Mouse (Mus musculus) G1E-ER4 (cell line): Measurements from ENCODE around the gene Dhdds. TPM values are rescaled to one million over a fixed set of nuclear protein-coding genes. Genes with fewer than 3 reads are reported as not detected.

ENCODE experiments used
- GATA1 ChIP-seq: IDR thresholded peaks from one replicate; pipeline ENCODE4 v1.8.0; 2012; ENCODE audit warnings: low read length, inconsistent platforms
- polyA plus RNA-seq: library from polyadenylated mRNA; stranded (reverse); fragments of >175 nt; gene quantifications from 2 replicates; pipeline ENCODE4 v1.2.3, GENCODE M21; 2012

Gene Dhdds
- polyA plus RNA-seq, 1 experiment: 27.2 TPM

DNA sequence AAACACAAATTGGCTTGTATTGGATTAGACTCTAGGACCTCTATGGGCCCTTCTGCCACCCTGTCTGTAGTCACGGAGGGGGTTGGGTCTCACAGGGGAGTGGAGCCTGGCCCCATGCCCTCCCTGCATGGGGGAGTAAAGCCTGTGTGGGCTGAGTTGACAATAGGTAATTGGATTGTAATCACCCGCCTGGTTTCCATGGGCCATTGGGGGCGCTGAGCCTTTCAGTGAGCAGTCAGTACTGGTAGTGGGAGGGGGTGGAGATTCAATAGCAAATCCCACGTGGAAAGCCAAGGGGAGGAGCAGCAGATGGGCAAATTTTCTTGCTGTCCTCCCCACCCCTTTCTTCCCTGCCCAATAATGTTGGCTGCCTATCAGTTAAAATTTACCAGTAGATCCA lies 30.5 kb downstream of the Dhdds start:
- TF ChIP-seq GATA1: no peak

DNA sequence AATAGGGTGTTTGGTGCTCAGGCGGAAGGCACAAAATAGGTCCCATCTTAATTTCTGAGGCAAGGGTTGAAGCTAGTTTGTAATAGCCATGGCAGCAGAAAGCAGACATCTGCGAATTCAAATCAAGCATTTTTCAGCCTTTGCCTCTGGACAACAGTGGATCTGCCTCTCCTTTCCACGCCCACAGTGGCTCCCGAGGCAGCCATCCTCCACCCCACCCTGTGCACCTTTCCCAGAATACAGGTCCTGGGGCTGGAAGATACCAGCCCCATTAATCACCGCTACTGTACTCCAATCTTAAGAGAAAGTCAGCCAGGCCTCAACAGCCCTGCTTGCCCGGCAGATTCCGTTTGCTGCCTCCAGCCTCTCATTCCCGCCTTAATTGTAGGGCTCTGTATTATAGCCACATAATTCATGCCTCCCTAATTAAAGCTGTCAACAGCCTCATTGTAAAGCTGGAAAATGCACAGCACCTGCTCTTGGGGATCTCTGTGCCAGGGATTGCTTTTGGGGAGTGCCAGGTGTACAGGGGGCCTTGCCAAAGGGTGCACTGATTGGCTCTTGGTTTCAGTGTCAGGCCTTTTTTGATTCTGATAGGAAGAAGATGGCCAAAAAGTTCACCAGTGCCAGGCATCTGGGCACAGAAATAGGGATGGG lies 31.5 kb downstream of the Dhdds start:
- TF ChIP-seq GATA1: no peak

DNA sequence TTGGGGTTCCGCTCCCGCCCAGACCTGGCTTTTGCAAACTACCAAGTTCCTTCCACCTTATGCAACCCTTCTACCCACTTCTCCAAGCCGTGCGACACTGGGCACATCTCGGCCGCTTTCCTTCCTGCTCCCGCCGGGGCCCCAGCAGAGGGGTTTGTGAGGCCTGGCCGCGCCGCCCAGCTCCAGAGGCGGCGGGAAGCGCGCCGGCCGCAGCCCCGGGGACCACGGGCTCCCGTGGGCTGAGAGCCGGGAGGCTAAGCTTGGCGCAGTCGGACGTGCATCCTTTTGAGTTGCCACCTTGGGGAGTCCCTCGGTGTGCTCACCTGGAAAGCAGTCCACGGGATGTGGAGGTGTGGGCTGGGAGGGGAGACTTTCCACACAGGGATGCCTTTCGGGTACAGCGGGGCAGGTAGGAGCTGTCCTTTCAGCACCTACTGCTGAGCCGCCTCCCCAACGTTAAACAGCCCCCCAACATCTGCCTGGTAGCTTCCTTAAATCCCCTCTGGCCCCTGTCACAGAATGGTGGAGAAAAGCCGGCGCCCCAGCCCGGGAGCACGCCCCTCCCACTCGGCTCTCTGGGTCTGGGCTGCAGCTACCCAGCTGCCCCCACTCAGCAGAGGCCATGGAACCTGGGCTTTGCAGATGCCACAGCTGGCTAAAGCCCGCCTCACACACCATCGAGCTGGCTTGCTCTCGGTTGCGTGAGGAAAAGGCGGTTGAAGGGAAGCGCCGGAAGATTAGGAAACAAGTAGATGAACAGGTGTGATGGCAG lies 32.4 kb downstream of the Dhdds start, which contains the start of gene Hmgn2:
TSS of gene Hmgn2 (minus strand) at position 501 of the 772 bp plus-strand sequence.
- TF ChIP-seq GATA1: no peak

GRCm38 (mm10) chr4:133967866-133968149 lies 32.9 kb downstream of the Dhdds start:
- TF ChIP-seq GATA1: no peak

GRCm38 (mm10) chr4:133967138-133967865 lies 33.4 kb downstream of the Dhdds start:
- no peak for TF ChIP-seq GATA1

DNA sequence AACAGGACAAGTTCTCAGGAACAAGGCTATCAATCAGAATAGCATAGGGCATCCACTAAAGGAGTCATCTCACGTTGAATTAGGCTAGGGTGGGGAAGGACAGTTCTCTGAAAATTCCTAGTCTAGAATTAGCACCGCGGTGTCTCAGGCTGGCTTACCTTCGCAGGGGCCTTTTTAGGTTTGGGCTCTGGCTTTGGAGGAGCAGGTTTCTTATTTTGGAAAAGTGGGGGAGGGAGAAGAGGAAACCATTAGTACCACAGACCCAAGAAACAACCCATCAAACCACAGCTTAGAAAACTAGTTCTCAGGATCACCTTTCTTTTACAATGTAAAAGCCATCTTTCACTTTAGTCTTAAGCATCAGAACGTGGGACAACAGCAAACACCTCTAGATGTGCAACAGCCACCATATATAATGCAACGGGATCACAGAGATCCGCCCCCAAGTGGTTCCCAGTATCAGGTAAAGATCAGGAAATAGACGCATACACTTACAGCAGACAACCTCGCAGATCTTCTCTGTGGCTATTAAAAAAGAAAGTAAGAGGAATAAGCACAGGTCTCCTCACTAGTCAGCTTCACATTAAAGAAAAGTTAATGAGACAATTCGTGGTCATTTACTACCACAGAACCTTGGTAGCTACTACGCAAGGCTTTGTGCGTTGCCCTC lies 34.3 kb downstream of the Dhdds start:
- no peak for TF ChIP-seq GATA1

DNA sequence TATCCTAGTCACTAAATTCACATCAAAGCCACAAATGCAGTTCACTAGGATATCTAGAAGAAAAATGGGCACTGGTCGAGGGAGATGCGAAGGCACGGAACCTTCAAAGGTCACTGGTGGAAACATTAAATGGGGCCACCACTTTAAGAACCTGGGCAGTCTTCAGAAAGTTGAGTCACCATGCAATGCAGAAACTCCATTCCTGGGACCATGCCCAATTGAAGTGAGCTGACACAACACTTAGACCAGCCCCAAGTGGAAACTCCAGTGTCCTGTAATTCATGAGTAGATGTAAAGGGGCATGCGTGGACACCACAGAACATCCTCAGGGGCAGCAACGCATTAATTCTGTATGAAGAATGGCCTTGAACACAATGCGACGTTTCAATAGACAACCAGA lies 38.2 kb downstream of the Dhdds start:
- TF ChIP-seq GATA1: no peak

DNA sequence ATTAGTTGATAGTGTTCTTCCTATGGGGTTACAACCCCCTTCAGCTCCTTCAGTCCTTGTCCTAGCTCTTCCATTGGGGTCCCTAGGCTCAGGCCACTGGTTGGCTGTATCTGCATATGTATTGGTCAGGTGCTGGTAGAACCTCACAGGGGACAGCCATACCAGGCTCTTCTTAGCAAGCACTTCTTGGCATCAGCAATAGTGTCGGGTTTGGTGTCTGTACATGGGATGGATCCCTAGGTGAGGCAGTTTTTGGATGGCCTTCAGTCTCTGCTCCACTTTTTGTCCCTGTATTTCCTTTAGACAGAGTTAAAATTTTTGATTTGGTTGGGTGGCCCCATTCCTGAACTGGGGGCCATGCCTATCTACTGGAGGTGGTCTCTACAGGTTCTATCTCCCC lies 41.8 kb downstream of the Dhdds start:
- no peak for TF ChIP-seq GATA1

DNA sequence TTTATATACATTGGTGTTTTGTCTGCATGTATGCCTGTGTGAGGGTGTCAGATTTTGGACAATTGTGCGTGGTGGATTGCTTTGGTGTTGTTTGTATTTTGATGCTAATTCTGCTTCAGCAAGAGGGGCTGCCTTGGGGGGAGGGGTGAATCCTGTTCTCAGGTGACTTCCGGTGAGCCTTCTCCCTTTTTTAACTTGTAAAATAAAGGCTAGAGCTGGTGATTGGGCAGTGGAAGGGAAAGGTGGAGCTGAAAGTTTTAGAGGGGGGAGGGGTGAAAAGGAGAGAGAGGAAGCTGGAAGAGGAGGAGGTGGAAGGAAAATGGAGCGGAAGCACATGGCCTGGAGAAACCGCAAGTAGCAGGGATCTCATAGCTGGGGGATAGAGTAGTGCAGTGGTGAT lies 44.4 kb downstream of the Dhdds start:
- TF ChIP-seq GATA1: no peak

DNA sequence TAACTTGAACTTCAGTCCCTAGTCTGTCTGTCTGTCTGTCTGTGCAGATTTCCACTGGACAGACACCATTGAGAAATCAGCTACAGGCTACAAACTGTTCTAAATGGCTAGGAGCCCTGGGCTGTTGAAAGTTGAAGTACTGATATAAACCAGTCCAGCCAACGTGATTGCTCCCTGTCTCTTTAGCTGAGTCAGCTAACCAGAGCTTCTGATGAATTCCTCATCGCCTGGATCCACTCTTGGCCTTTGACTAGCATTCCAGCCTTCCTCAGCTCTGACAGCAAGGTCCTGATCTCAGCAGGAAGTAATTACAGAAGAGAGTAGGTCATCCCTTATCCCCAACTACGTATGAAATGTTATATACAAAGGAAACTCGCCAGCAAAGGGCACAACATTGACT lies 54.0 kb downstream of the Dhdds start:
- no peak for TF ChIP-seq GATA1

DNA sequence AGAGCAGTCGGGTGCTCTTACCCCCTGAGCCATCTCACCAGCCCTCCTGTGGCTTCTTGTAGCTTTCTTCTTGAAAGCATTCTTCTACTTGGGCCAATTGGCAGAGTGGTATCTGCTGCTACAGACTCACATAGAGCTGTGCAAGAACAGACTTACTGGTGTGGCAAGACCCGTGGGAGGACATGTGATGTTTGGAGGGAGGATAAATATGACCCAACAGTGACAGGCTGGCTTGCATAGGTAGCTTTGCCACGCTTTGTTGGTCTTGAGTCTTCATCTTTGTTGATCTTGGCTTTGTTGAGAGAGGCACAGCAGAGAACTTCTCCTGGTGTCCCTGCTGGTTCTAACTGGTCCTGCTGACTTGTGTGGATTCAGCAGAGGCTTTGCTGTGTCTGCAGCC lies 56.9 kb downstream of the Dhdds start:
- no peak for TF ChIP-seq GATA1

DNA sequence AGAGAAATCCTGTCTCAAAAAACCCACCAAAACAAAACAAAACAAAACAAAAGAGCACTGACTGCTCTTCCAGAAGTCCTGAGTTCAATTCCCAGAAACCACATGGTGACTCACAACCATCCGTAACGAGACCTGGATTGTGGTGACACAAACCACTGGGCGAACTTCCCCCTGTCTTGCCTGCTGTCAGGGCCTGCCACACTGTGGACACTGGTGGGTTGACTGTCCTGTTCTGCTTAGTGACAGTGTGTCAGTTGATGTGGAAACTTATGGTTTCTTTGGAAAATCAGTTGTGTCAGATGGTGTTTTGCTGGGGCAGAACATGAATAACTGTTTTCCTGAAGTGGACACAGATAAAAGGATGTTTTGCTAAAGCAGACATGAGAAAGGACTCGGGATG lies 58.0 kb downstream of the Dhdds start:
- no peak for TF ChIP-seq GATA1

DNA sequence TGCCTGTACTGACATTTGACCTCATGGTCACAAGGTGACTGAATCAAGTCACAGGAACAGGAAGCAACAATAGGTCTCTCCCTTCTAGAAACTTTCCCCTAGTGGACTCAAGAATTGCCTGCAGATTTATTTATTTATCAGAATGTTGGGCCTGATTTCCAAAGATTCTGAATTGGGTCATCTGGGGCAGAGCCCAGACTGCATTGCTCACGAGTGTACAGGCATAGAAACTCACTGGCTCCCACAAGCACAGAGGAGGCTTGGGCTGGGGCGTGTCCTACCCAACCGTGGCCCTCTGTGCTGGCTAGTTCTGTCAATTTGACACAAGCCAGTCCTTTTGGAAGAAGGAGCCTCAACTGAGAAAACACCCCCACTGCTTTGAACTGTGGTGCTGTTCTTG lies 59.1 kb downstream of the Dhdds start:
- TF ChIP-seq GATA1: no peak

GRCm38 (mm10) chr4:133940386-133941260 lies 60.1 kb downstream of the Dhdds start:
- no peak for TF ChIP-seq GATA1

GRCm38 (mm10) chr4:133938077-133938476 lies 62.6 kb downstream of the Dhdds start:
- TF ChIP-seq GATA1: no peak
